Mouse (Mus musculus) heart, adult 2 months (tissue): ENCODE data around the gene Fam102b.

ENCODE experiments used
- CTCF ChIP-seq: fragments of 200-600 bp; IDR thresholded peaks from 2 replicates; pipeline ENCODE4 v1.8.1; 2022; ENCODE audit warnings: antibody characterized with exemption, mild to moderate bottlenecking, moderate library complexity
- EP300 ChIP-seq: fragments of 200-500 bp; IDR thresholded peaks from 2 replicates; pipeline ENCODE4 v1.6.1; 2011; ENCODE audit warnings: low read depth, low read length, control low read depth; ENCODE audit not compliant: insufficient read depth
- POLR2A ChIP-seq: fragments of 200-500 bp; IDR thresholded peaks from 2 replicates; pipeline ENCODE4 v1.6.1; 2011; ENCODE audit warnings: mild to moderate bottlenecking, low read depth, low read length, control low read depth; ENCODE audit not compliant: insufficient read depth

GRCm38 (mm10) chr3:108999173-108999572 is 28.2 kb downstream of the Fam102b start:
- TF ChIP-seq POLR2A (no peak), CTCF (no peak), EP300 (no peak)
